Mouse (Mus musculus) myocyte (in vitro differentiated cells): ENCODE data around the gene Cfap61.

ENCODE experiments used
- E2F4 ChIP-seq: IDR thresholded peaks from one replicate; pipeline ENCODE4 v1.6.1; 2011; ENCODE audit warnings: mild to moderate bottlenecking, control low read depth, moderate library complexity; ENCODE audit not compliant: insufficient read depth
- MYOD1 ChIP-seq, 3 experiments: IDR thresholded peaks; one replicate each; pipeline ENCODE4 v1.6.1; 2011; ENCODE audit warnings: control low read depth in 2 of 3, low read depth in 2 of 3, mild to moderate bottlenecking in 2 of 3, moderate library complexity in 1 of 3; ENCODE audit not compliant: insufficient read length in 2 of 3, control insufficient read depth in 1 of 3
- POLR2A ChIP-seq: IDR thresholded peaks from one replicate; pipeline ENCODE4 v1.6.1; 2011; ENCODE audit warnings: low read depth, mild to moderate bottlenecking, control low read depth, moderate library complexity; ENCODE audit not compliant: insufficient read length
- SRF ChIP-seq: IDR thresholded peaks from one replicate; pipeline ENCODE4 v1.6.1; 2011; ENCODE audit warnings: low read depth; ENCODE audit not compliant: control insufficient read depth, insufficient read length
- USF1 ChIP-seq: IDR thresholded peaks from one replicate; pipeline ENCODE4 v1.6.1; 2011; ENCODE audit warnings: low read depth, mild to moderate bottlenecking, control low read depth, moderate library complexity

- no peak for TF ChIP-seq SRF
- no peak for TF ChIP-seq POLR2A
- TF ChIP-seq MYOD1 (IDR thresholded peaks at IDR 0.05; ENCODE audit: control insufficient read depth in 1 of 3, insufficient read length in 2 of 3, low read depth in 2 of 3), result no peak
- TF ChIP-seq USF1, result no peak
- no peak for TF ChIP-seq E2F4
Observed at GRCm38 (mm10) chr2:146196126-146196525, 261.5 kb downstream of the Cfap61 start.
